Mouse (Mus musculus): ENCODE results near the gene Tgm1. TPM values are rescaled to one million over a fixed set of nuclear protein-coding genes. Genes with fewer than 3 reads are reported as not detected.

Gene Tgm1
- polyA plus RNA-seq, 1 experiment: 0.96 TPM

DNA sequence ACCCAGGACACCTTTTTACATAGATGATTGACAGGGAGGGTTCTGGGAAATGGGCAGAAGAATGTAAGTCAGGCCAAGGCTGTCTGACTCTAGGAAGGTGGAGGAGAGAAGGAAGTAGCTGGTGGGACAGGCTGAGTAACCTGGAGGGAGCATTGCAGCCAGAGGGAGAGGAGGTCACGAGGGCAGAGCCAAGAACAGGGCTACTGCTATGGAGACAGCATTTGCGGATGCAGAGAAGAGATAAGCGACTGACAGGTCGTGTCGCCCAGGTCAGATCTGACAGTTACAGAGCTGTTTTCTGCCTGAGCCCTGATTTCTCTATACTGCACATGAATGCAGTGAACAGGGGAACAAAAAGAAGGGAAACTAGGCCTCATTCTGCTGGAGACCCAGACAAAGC lies 6.3 kb downstream of the Tgm1 start:
- no peak for TF ChIP-seq POLR2A (IDR thresholded peaks at IDR 0.05; ENCODE audit: borderline replicate concordance, extremely low read depth, insufficient read depth, insufficient read length, poor library complexity, severe bottlenecking)
- no peak for TF ChIP-seq CTCF (IDR thresholded peaks at IDR 0.05; ENCODE audit: borderline replicate concordance, extremely low read depth, insufficient read depth, insufficient read length)
- DNase-seq (ENCODE audit: low read depth): no peak

DNA sequence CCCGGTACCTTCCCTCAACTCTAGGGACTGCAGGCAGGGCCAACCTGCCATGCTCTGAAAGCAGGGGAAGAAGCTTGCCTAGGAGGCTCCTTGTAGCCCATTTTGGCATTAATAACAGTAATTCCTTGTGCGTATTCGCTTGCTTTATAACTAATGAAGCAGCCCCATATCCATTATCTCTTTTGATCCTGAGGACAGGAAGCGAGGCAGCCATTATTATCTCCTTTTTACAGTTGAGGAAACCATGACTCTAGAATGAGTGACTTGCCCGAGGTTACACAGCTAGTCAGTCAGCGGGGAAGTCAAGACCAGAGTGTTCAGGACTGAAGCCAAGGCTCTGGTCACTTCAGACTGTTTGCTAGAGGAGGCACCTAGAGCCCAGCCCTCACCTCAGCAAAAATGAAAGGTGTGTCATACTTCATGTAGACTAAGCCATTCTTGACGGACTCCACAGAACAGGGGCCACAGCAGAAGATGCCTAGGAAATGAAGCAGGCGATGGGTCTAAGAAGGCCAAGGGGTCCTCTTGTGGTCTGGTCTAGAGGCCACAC lies 7.6 kb downstream of the Tgm1 start:
- DNase-seq (ENCODE audit: low read depth): no peak
- no peak for TF ChIP-seq POLR2A (IDR thresholded peaks at IDR 0.05; ENCODE audit: borderline replicate concordance, extremely low read depth, insufficient read depth, insufficient read length, poor library complexity, severe bottlenecking)
- TF ChIP-seq CTCF (IDR thresholded peaks at IDR 0.05; ENCODE audit: borderline replicate concordance, extremely low read depth, insufficient read depth, insufficient read length): no peak

DNA sequence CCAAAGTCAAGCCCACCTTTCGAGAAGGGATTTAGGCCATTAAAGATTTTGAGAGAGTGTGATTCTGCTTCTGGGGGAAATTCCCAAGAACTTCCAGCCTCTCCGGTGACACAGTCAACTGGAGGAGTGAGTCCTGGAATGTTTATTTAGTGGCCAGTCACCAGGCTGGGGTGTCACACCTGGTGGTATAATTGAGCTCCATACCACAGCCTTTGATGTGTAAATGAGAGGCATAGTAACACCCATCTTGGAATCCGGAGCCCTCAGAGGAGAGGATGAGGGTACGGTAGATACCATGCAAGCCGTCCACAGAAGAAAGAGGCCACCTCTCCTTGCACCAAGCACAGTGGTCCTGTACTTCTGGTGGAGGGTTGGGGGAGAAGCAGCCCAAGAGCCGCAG lies 11.0 kb downstream of the Tgm1 start:
- no peak for TF ChIP-seq CTCF (IDR thresholded peaks at IDR 0.05; ENCODE audit: borderline replicate concordance, extremely low read depth, insufficient read depth, insufficient read length)
- no peak for TF ChIP-seq POLR2A (IDR thresholded peaks at IDR 0.05; ENCODE audit: borderline replicate concordance, extremely low read depth, insufficient read depth, insufficient read length, poor library complexity, severe bottlenecking)
- DNase-seq (ENCODE audit: low read depth): no peak

DNA sequence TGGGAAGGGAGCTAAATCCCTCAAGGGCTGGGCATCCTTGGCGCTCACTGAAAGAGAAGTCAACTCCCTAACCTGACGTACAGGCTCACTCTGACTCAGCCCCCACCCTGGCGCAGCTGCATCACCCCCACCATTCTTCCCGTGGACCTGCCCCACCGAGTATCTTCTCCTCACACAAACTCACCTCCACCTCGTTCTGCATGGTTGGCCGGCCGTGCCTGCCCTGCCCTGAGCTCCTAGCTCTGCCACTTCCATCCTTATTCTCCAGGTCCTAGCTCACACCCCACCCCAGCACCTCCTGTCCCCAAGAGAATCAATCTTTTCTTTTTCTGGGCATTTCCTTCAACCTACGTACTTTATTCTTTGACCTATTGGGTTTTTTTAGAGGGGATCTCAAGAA lies 12.6 kb downstream of the Tgm1 start:
- TF ChIP-seq POLR2A (IDR thresholded peaks at IDR 0.05; ENCODE audit: borderline replicate concordance, extremely low read depth, insufficient read depth, insufficient read length, poor library complexity, severe bottlenecking) (no peak), CTCF (IDR thresholded peaks at IDR 0.05; ENCODE audit: borderline replicate concordance, extremely low read depth, insufficient read depth, insufficient read length) (no peak)
- no peak for DNase-seq (ENCODE audit: low read depth)

DNA sequence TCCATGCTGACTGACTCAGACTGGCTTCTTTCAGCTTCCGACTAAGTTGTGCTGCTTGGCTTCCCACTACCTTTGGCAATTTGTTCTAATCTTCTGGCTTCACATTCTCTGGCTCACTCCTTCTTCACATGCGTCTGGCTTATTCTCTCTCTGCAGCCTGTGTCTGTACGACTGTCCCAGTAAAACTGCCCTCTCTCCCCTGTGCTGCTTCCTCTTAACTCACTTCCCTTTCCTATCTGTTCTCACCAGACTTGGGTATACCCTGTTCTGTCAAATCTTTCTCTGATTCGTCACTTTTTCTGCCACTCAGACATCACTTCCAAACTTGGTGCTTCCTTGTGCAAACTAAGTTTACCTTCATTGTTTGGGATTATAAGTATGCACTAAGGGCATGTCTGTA lies 16.5 kb downstream of the Tgm1 start:
- TF ChIP-seq CTCF (IDR thresholded peaks at IDR 0.05; ENCODE audit: borderline replicate concordance, extremely low read depth, insufficient read depth, insufficient read length) (no peak), POLR2A (IDR thresholded peaks at IDR 0.05; ENCODE audit: borderline replicate concordance, extremely low read depth, insufficient read depth, insufficient read length, poor library complexity, severe bottlenecking) (no peak)
- DNase-seq (ENCODE audit: low read depth): no peak

- DNase-seq (ENCODE audit: low read depth): no peak
- TF ChIP-seq CTCF (IDR thresholded peaks at IDR 0.05; ENCODE audit: borderline replicate concordance, extremely low read depth, insufficient read depth, insufficient read length) (no peak), POLR2A (IDR thresholded peaks at IDR 0.05; ENCODE audit: borderline replicate concordance, extremely low read depth, insufficient read depth, insufficient read length, poor library complexity, severe bottlenecking) (no peak)
Observed at GRCm38 (mm10) chr14:55689433-55689832, 24.3 kb downstream of the Tgm1 start.

- no peak for DNase-seq (ENCODE audit: low read depth)
- no peak for TF ChIP-seq CTCF (IDR thresholded peaks at IDR 0.05; ENCODE audit: borderline replicate concordance, extremely low read depth, insufficient read depth, insufficient read length)
- no peak for TF ChIP-seq POLR2A (IDR thresholded peaks at IDR 0.05; ENCODE audit: borderline replicate concordance, extremely low read depth, insufficient read depth, insufficient read length, poor library complexity, severe bottlenecking)
Observed at GRCm38 (mm10) chr14:55682118-55682493, 31.6 kb downstream of the Tgm1 start.

- DNase-seq (ENCODE audit: low read depth): peak; percentile 99
- peak; percentile 88 for TF ChIP-seq CTCF (IDR thresholded peaks at IDR 0.05; ENCODE audit: borderline replicate concordance, extremely low read depth, insufficient read depth, insufficient read length)
- no peak for TF ChIP-seq POLR2A (IDR thresholded peaks at IDR 0.05; ENCODE audit: borderline replicate concordance, extremely low read depth, insufficient read depth, insufficient read length, poor library complexity, severe bottlenecking)
Observed at GRCm38 (mm10) chr14:55681160-55682117, 32.3 kb downstream of the Tgm1 start, which contains the start of gene Tinf2. TSS of gene Tinf2 (minus strand) at chr14:55681820.

- TF ChIP-seq POLR2A (IDR thresholded peaks at IDR 0.05; ENCODE audit: borderline replicate concordance, extremely low read depth, insufficient read depth, insufficient read length, poor library complexity, severe bottlenecking) (no peak), CTCF (IDR thresholded peaks at IDR 0.05; ENCODE audit: borderline replicate concordance, extremely low read depth, insufficient read depth, insufficient read length) (no peak)
- no peak for DNase-seq (ENCODE audit: low read depth)
Observed at GRCm38 (mm10) chr14:55677615-55678014, 36.1 kb downstream of the Tgm1 start.

DNA sequence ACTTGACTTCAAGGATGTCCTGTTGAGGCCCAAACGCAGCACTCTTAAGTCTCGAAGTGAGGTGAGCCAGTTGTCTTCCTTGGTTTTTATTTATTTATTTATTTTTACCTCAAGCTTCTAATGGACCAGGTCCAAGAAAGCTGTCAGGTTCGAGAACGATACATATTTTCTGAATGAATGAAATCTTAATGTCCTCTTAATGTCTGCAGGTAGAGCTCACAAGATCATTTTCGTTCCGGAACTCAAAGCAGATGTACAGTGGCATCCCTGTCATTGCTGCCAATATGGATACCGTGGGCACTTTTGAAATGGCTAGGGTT lies 41.0 kb downstream of the Tgm1 start:
- TF ChIP-seq POLR2A (IDR thresholded peaks at IDR 0.05; ENCODE audit: borderline replicate concordance, extremely low read depth, insufficient read depth, insufficient read length, poor library complexity, severe bottlenecking) (no peak), CTCF (IDR thresholded peaks at IDR 0.05; ENCODE audit: borderline replicate concordance, extremely low read depth, insufficient read depth, insufficient read length) (no peak)

GRCm38 (mm10) chr14:55671833-55672740 lies 41.6 kb downstream of the Tgm1 start, which contains the start of the genes Gmpr2 and Nedd8:
TSS of gene Gmpr2 (plus strand) at chr14:55671941.
TSS of gene Nedd8 (minus strand) at chr14:55672124.
- TF ChIP-seq POLR2A (IDR thresholded peaks at IDR 0.05; ENCODE audit: borderline replicate concordance, extremely low read depth, insufficient read depth, insufficient read length, poor library complexity, severe bottlenecking) (peak; percentile 30; the same call in 1 of the 2 replicates), CTCF (IDR thresholded peaks at IDR 0.05; ENCODE audit: borderline replicate concordance, extremely low read depth, insufficient read depth, insufficient read length) (no peak)
- peak; percentile 99 for DNase-seq (ENCODE audit: low read depth)

More for the DNA sequence above, 41.0 kb downstream of the Tgm1 start:
- no peak for DNase-seq (ENCODE audit: low read depth)
